Mouse (Mus musculus) adrenal gland, postnatal 14 days (tissue): ENCODE data around the gene Snx13. TPM values are rescaled to one million over a fixed set of nuclear protein-coding genes. Genes with fewer than 3 reads are reported as not detected.

Experiments used
- DNase-seq: peaks from one replicate; pipeline ENCODE4 v3.0.0; 2021; ENCODE audit warnings: mixed read lengths
- long read RNA-seq, 2 experiments: library from polyadenylated mRNA; stranded (forward); transcript quantifications; one replicate each; pipeline ENCODE4 v2.0.0; 2021
- total RNA-seq: library from RNA; stranded (reverse); gene quantifications from 2 replicates; pipeline ENCODE4 v1.2.3, GENCODE M21; 2021

Snx13 gene
- total RNA-seq, result 31.7 and 35.6 TPM in 2 replicates
- long read RNA-seq, experiment 1, full-length matches to known transcripts, result 12 of 19 reads
- long read RNA-seq, experiment 1, partial matches to known transcripts, result 2 of 19 reads
- long read RNA-seq, experiment 1, other reads (novel, unspliced or antisense), result 5 of 19 reads
- long read RNA-seq, experiment 2, full-length matches to known transcripts, result 14 of 25 reads
- long read RNA-seq, experiment 2, partial matches to known transcripts, result 1 of 25 reads
- long read RNA-seq, experiment 2, other reads (novel, unspliced or antisense), result 10 of 25 reads

DNA sequence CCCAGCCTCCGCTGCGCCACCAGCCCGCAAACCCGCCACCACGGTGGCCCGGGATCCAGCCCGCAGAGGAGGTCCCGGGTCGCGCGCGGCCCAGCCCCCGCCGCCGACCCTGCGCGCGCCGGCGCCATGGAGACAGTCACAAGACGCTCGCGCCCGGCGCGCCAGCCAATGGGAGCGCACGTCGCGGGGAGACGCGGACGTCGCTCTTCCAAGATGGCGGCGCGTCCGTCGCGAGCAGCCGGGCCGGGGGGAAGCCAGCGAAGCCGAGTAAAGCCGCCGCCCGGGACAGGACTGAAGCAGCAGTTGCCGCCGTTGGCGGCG is at the start of gene Snx13:
Gene Snx13, plus strand, starts transcription at position 188 of the 321 bp plus-strand sequence.
- DNase-seq, result peak; percentile 95

DNA sequence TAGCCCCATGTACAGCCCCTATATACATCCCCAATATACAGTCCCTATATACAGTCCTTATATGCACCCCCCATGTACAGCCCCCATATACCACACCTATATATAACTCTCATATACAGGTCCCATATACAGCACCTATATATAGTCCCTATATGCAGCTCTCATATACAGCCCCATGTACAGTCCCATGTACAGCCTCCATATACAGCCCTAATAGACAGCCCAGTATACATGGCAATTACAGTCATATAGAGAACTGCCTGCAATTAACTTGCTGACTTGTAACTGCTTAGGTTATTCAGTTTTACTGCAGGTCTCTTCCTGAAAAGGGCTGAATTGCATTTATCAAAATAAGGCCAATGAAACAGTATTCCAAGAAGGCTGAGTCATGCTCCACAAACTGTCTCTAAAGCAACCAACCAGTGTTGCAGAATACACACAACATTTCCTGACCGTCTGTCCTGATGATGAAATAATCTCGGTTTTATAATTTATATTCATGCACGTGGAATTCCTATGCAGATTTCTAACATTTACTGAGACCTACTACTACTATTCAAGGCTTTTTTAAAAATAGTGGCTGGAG is 49.3 kb upstream of the Snx13 start:
- no peak for DNase-seq

DNA sequence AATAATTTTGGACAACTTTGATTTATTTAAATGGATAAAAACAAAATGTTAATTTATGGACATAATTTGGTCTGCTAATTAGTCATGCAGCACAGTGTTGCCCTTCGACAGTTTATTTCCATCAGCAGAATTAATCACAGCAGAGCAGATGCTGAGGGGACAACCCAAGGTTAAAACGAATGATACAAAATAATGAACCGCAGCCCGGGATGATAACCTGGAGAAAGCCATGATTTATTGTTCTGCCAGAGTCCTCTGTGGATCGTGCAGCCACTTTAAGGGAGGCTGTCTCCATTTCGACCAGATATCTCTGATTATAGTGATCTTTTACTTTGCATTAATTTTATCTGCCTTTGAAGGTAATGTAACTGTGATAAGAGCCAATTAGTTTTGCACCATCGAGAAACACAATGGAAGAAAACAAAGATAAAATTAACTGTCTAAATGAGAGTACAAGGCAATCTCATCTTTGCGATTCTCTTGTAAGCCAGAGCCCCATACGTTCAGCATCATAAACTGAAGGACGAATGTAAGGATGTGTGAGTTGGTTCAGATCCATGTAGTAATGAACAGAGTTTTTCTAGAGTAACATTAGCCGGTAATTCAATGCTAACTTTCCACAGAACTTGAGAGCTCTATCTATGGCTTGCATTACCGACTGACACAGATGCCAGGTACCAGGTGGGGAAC is 48.1 kb upstream of the Snx13 start:
- DNase-seq, result no peak

DNA sequence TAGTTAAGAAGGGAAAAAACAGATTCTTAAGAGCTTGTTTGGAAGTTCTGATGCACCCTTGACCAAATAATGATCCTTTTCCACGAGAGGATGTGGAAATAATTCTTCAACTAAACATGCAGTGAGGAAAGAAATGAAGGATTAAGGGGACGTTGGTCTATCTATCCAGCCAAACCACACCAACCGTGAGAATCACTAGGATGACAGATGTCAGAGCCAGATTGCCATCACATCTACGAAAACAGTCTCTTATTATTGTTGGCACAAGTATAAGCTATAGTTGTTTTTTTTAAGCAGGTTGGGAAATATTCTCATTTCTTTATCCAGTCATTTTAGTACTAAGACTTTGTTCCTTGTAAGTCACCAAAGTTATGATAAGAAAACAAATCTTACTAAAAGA is 46.7 kb upstream of the Snx13 start:
- no peak for DNase-seq

DNA sequence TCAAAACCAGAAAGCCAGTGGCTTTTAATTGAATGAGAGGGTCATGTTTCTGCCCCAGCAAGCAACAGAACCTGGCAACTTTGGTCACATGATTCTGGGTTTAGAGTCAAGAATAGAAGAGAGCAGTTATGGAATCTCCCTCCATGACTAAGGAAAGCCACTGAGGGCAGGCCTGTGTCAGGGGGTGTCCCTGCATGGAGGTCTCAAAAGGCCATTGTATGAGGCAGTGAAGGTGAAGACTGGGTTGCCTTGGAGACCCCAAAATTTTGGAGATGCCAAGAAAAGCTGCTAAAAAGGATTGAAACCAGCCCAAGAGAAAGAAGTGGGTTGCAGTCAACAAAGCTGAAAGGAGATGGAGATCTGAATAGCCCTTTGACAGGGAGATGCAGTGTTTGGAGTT is 41.2 kb upstream of the Snx13 start:
- DNase-seq, result no peak

DNA sequence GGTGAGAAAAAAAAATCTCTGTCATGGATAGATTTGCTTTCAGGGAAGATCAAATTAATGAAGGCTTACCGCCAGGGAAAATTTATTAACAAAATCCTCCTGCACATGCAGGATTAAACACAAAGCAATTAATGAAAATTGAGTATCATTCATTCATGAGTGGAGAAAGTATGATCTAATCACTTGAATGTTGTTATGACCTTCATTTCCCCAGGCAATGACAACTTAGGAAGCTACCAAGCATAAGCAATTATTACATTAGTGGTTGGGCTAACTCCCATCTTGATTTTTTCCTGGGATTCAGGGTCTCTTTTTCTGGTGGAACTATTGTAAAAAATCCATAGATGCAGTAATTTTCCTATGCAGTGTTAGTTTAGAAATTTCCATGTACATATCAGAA is 39.1 kb upstream of the Snx13 start:
- no peak for DNase-seq

DNA sequence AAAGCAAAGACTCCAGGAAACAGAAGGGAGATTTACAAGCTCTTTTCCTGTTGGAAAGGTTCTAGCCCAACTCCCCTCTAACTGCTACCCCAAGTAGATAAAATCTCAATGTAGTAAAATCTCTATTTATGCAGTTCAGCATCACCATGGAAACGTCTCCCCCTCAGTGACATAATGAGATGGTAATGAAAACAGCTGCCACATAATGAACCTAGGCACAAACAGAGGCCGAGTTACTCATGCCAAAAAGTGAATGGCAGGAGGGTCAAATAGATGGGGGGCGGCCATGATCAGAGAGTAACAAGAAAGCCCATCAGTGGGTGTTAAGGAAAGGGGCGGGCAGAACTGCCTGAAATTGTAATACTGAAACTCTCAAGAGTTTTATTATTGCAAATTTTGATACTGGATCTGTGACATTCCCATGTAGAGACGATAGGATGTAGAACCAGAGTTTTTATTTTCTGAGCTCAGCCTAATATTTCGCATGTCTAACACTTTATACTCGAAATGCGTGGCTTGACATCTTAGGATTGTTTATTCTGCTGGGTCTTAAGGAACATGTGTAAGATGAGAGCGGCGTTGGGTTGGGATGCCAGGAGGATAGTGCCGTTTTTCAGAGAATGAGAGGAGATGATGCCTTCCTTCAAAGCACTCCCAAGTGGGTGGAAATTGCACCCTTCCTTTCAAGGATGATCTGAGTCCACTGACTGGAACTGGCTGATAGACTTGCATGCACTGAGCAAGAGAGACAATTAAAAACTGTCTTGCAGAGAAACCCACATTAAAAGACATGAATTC is 38.4 kb upstream of the Snx13 start:
- no peak for DNase-seq

DNA sequence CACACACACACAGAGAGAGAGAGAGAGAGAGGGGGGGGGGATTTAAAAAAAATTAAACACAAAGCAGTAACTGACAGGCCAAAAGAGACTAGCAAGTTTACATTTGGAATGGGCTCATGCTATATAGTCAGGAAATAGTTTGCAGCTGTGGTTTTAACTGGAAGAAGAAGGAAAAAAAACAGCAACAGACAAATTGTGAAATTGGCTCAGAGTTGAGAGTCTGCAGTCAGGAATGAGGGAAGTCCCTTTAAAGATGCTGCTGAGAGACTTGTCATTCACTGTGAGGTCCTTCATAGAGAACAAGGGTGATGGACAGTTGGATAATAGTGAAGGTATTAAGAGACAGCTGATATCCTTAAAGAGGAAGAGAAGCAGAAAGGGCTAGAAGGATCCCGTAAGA is 35.5 kb upstream of the Snx13 start:
- no peak for DNase-seq

DNA sequence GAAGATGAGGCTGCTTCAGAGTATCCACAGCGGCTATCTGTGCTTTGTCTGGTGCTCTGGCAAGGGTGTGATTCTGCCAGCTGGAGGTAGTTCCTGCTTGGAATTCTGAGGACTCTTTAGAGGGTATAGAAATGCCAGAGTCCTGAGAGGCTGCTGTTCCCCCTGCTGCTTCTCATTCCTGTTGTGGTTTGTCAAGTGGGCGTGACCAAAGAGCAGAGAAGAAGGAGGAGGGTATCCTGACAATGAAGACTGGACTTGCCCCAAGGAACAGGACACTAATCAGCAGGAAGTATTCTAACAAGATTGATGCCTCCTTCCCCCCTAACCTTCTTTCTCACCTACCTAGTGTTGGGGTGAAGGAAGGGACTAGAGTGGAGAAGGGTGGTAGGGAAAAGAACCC is 33.0 kb upstream of the Snx13 start:
- no peak for DNase-seq

DNA sequence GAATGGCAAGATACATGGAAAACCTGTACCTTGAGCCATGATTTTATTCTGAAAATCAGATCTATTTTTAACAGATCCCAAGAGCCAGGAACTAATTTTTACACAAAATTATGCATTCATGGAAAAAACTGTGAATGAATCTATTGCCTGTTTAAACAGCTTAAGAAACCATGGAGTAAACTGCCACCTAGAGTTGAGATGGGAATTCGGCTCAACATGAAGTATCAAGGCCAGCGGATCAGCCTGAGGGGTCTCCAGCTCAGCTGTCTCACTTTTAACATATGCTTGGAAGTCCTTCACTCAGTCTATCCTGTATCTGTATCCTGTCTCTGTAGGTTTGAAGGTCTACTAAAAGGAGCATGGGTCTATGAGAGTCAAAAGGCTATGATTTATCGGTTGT is 30.9 kb upstream of the Snx13 start:
- DNase-seq, result no peak

DNA sequence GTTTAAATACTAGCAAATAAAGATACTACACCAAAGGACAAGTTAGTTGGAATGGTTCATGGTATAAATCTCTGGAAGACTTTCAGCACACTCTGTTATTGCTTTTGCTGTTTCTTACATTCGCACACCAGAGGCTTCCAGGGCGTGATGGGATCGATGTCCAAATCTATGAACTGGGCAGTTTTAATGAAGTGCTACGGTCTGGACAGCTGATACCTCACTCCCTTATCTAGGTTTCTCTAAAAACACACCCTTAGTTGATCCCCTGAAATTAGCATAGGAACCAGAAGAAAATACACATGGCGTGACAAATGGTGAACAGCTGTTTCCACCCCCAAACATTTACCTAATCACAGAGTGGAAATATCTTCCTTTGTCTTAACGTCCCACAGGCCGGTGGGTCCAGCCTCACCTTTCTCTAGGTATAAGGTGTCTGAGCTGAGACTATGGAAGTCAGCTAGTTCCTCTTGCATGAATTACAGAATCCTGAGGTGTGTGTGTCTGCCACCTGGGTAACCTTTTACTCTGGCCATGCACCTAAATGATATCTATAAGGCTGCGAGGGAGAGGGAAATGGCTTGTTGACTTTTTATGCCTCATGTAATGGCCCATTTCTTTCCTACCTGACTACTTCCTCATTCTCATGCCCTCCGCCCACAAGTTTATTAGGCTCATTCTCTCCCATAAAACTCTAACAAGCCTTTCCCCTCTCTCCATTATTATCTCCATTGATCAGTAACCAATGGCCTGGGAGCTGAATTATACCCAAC is 30.3 kb upstream of the Snx13 start:
- no peak for DNase-seq

DNA sequence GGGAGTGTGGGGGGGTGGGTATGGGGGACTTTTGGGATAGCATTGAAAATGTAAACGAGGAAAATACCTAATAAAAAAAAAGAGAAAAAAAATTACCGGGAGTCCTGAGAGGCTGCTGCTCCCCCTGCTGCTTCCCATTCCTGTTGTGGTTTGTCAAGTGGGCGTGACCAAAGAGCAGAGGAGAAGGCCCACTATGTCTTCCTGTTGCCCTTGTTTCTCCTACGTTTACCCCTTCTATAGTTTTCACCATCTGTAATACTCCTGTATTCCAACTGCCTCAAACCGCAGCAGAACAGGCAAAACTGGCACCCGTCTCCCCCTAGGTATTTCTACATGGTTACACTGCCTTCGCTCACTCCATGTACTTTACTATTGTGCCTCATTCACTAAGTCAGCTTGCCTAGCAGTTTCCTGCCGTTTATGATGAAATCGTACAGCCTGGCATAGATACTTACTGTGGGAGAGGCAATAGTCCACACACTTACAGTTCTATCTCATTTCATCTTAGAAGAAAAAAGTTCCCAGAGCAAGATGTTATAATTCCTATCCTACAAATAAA is 28.2 kb upstream of the Snx13 start:
- no peak for DNase-seq

DNA sequence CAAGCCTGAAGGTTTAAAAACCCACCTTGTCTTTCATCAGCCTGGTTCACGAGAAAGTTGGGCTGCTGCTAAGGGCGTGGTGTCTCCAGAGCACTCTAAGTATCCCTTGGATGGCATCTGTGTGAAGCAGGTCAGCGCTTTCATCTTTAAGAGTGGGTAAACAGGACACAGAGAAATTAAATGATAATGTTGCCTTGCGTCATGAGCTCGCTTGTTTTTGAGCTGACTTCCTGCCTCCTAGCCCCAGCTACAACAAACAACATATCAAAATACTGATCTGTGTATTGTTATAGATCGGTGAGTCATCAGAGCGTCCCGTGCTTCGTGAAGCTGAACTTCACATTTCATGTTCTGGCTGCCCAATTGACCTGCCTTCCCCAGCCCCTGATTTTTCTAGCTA is 25.7 kb upstream of the Snx13 start:
- DNase-seq, result no peak

DNA sequence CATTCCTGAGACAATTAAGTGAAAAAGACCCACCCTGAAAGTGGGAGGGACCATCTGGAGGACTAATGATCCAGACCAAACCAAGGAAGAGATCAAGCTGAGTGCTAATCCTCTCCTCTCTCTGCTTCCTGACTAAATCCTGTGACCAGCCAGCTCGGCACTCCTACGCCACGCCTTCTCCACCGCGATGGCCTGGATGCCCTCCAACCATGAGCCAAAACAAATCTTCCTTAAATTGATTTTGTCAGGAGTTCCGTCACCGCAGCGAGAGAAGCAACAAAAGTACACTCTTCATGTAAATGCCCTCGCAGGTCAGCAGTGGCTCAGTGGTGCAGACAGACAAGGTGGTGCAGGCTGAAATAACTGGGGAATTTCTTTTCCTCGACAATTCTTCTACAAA is 24.9 kb upstream of the Snx13 start:
- no peak for DNase-seq

DNA sequence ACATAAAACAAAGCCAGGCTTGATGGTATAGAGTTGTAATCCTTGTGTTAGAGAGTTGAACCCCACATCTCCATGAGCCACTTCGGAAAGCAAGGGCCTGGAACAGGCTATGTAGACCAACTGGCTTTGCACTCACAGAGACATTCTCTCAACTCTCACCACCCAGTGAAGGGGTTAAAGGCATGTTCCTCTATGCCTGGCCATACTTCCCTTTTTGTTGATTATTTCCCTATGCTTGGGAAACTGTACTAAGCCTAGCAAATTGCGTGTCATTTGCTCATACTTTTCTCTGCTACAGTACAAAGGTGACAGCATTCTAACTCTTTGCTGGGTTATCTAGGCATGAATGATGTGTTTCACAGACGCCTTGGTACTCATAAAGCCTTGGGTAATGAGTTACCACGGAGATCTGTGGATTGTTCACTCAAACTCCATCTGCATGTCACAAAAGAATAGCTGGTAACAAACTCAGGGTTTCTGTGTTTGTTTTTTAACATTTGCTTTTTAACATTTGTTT is 21.0 kb upstream of the Snx13 start:
- no peak for DNase-seq

DNA sequence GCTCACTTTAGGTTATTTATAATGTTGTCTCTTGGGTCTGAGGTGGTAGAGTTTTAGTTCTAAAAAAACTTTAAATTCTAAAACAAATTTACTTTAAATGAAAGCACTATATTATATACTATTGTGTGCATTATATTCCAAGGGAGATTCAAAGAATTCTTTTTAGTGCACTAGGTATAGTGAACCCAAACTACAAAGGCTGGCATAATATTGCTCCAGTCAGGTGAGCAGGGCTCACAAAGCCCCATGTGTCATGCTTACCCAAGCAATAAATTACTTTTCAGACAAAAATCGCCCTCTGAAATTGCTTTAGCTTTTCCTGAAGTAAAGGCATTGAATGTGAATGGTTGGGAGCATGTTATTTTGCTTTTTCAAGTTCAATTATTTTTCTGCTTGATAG is 19.5 kb upstream of the Snx13 start:
- DNase-seq, result no peak

DNA sequence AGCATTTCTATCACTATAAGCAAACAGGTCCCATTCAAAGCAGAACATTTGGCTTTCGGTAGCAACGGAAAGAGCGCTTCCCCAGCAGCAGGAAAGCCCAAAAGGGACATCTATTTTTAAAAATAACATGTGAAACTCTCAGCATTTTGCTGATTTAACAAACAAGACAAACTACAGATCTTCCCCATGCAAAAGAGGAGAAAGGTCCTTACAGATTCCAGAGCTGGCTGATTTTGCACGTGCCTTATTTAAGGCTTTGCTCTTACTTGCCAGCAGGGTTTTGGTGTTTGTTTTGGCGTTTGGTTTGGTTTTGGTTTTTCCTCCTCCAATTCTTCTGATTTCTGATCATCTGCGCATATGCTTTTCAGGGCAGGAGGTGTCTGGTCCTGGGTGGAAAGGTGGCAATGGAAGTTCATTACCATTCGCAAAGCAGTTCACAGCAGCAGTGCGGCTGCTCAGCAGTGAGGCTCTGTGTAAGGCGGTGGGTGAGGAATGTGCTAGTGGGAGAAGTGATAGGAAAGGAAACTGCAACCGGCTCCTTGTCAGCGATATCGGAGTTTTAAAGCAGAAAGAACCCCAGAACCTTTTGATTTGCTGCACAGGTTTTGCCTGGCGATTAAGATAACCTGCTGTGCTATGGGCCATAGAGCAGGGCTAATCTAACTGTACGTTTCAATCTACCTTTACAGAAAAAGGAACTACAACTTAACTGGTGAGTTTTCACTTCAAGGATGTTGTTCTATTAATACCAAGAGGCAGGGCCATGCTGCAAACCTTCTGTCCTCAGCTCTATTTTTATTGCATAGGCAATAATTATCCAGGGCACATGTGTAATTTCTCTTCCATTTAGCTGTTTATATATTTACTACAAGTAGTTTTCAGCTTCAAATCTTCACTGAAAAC is 8.1 kb upstream of the Snx13 start:
- peak; percentile 14 for DNase-seq

DNA sequence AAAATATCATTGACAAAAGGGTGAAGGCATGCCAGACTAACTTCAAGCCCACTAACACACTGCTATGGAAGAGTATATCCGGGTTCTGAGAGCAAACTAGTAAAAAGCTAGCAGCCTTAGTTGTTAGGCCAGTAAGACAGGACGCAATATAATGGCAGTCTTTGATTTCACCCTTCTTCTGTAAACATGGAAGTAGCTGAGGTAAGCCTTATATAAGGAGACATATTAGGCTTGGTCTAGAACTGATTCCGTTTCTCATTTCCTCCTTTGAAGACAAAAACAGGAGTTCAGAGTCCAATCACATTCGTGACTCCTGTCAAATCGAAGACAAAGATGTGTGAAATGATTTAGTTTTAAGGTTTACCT is 7.4 kb upstream of the Snx13 start:
- DNase-seq, result no peak

DNA sequence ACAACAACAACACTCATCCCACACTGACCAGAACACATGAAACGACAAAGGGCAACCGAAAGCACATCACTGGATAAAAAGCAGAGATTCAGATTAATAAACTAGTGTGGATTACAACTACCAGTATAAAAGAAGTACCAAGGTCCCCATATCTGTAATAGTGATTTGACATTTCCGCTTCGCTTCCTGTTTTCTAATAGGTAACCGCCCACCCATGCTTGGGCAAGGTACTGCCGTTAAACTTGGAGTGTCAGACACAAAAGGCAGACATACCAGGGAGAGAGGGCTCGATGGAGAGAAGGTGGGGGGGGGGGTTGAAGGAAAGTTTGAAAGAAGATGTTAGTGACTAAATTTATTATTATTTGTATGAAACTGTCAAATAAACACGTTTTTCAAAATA is 5.0 kb upstream of the Snx13 start:
- DNase-seq, result no peak

DNA sequence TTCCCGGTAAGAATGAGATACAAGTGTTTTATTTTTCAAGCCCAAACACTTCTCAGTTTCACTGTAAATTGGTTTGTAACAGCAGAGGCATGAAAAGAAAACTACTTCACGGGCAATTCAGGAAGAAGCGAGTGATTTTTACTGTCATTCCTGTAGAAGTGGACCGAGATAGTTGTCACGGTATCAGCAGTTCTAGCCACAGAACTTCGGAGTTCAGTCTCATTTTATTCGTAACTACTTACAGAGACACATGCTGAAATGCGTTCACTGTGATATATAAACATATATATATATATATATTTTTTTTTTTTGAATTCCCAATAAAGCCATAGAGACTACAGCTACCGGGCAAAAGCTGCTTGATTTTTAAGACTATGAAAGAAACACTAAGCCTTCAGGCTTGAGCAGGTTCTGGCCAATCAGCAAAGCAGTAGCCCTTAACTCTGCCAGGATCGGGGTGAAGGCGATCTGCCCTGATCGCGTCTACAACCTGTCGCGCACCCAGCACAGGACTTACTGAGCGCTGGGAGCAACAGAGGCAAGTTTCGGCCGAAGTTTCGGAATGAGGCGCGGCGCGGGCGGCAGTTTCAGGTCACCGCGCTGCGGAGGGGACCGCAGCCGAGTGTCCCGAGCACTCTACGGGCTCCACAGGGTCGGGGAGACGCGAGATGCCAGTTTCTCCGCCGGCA is 532 bp upstream of the Snx13 start:
- DNase-seq, result no peak
